Mouse (Mus musculus) liver (tissue): ENCODE measurements around the gene Abracl.

ENCODE experiments used
- DNase-seq: peaks from one replicate; pipeline ENCODE4 v3.0.0-alpha.2; 2020; ENCODE audit warnings: mixed read lengths

The Abracl gene

GRCm38 (mm10) chr10:18021576-18022311 is 1.3 kb downstream of the Abracl start:
- no peak for DNase-seq

DNA sequence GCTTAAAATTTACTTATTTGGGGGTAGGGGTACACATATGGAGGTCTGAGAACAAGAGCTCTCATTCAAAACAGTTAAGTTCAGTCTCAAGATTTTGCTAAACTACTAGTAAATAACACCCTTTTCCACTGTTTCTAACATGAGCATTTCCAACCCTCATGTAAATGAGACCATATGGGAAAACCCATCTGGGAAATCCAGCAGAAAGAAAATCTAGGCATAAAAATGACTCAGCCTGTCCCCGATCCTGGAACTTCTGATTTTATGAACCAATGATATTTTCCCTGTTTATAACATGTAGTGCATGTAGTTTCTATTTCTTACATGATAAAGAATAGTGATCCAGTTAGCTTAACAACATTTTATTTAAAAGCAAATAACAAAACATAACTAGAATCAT is 2.2 kb downstream of the Abracl start:
- DNase-seq, result no peak

DNA sequence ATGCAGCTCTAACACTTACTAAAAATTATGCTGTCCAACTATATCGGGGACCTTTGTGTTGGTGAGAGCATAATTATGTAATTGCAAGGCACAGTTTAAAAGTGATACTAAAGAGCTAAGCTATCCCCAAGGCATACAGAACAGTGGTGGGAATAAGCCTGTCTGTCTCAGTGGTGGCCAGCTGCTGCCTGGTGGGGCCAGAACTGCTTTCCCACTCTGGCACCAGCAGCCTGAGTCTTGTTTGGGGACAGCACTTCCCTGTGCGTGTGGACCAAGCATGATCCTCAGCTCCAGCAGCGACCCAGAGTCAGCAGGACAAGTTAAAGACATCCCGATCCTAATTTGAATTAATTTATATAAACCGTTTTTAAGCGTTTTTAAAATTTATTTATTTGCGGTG is 2.6 kb downstream of the Abracl start:
- no peak for DNase-seq

DNA sequence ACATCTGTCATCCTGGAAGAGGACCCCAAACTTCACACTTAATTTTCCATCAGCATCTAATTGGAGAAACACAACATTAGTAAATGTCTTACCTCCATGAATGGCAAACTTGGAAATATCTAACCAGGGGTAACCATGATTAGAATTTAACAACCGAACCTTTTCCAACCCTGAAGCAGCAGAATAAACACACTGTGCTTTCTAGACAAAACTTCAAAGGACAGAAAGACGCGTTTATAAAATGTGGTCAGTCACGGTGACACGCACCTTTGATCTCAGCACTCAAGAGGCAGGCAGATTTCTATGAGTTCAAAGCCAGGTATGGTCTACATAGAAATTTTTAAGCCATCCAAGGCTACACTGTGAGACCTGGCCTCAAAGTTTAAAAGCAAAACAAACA is 11.3 kb downstream of the Abracl start:
- DNase-seq, result no peak

DNA sequence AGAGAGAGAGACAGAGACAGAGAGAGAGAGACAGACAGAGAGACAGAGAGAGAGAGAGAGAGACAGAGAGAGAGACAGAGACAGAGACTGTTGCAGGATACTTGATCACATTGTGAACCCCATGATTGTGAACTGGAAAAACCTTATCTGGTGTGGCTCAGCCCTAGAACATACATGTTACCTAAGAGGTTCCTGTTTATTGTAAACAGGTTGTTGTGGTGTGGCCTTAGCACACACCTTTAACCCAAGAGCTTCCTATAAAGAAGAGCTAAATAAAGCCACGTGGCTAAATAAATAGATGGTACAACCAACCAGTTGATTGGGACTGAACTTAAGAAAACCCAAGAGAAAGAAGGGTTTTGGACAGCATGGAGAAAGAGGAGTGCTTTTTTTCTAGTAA is 13.3 kb downstream of the Abracl start:
- DNase-seq, result no peak

DNA sequence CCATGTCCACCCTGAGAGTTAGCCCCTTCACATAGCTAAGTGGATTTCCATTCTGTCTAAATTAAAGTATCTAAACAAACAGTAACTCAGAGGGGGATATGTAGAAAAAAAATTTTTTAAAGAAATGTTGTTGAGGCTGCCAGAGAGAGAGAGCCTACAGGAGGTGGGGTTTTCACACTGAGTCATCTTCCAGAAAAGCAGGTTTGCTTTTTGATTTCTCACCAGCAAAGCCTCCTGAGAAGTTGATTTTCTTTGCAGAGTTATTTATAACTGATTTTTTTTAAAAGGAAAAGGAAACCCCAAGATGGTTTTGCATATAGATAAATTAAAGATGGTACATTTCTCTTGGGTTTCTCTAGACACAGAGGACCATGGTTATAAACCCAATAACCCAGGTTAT is 15.0 kb downstream of the Abracl start:
- DNase-seq, result no peak

GRCm38 (mm10) chr10:18007243-18007642 is 15.8 kb downstream of the Abracl start:
- no peak for DNase-seq

DNA sequence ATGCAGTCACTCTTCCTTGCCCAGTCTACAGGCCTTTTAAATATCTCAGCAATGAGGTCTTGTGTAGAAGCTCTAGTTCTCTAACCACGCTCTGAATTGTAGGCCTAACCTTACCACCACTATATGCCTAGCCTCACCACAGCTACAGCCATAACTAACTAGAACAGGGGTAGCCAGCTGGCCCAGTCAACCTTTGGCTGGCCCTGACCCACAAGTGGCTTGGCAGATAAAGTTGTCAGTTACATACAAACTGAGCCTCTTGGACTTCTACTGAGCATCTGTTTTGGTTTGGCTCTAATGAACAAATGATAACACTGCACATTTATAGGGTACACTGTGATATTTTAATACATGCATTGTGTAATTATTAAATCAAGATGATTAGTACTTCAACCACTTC is 16.3 kb downstream of the Abracl start:
- DNase-seq, result no peak

DNA sequence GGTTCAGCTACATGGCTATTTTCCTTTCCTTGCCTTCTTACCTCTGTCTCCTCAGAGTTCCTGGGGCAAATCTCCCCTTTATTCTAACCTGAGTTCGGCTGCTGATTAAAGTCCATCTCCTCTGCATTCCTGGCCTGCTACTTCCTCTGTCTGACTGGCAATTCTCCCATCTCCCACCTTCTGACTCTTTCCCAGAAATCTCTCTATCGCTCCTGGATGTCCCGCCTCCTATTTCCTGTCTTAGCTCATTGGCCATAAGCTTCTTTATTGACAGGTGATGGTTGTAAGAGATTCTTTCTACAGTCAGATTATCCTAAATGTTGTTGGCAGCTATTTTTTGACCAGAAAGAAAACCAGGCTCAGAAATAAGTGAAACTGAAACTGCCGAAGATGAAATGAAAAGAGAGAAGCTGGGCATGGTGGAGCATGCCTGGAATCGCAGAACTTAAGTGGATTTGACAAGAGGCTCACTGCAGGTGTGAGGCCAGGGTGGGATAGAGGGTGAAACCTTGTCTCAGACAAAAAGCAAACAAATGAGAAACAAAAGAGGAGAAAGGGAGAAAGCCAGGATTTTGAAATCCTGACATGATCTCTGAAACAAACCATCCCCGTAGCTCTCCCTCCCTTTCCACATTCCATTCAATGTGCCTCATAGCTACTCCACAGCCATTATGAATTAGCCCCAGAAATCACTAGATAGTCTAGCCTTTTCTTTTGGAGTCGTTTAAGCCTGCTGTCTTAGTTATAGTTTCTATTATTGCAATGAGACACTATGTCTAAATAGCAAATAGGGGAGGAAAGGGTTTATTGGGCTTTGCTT is 17.7 kb downstream of the Abracl start:
- DNase-seq, result no peak

GRCm38 (mm10) chr10:18003966-18004637 is 19.0 kb downstream of the Abracl start:
- DNase-seq, result no peak

- no peak for DNase-seq
These were observed 32.5 kb downstream of the Abracl start for GRCm38 (mm10) chr10:17990576-17990975.

- no peak for DNase-seq
These were observed 34.0 kb downstream of the Abracl start for GRCm38 (mm10) chr10:17989136-17989535.

DNA sequence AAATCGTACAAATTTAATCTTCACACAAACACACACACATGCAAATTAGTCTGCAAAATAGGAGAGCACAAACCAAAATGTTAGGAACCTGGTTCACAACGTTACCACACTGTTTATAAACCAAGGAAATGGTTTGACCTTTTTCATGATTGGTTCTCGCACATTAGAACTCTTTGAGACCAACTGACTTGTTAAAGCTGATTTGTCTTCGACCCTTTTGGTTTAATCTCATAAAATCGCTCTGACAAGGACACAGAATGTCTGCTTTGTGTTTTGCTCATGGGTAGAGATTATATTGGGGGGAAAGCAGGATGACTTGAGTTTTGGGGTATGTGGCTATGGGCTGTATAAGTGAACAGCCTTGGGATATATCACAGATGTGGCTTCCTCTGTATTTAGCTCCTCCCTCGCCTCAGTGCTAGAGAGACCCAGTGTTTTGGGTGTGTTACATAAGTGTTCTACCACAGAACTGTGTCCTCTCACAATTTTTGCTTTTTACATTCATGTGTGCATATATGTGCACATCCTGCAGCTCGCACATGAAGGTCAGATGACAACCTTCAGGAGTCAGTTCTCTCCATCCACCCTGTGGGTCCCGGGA is 35.2 kb downstream of the Abracl start:
- DNase-seq, result no peak

DNA sequence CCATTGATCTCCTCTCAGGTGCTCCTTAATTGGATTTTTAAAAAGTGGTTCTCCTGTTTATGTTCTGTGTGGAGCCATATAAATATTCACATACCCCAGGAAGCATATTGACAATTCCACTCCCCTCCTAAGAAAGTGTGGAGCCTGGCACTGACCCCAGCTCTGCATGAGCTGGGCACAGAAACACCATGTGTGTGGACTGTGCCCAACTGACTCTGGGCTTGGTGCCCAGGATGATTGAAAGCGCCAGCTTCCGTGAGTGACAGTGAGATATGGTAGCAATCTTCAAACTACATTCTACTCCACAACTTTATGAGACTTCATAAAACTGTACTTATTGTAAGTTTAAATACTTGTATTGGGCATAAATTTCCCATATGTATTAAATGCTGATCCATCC is 39.8 kb downstream of the Abracl start:
- no peak for DNase-seq

- DNase-seq, result no peak
These were observed 57.0 kb downstream of the Abracl start for GRCm38 (mm10) chr10:17966090-17966489.
